Mouse (Mus musculus) skeletal muscle tissue, adult 2 months (tissue): ENCODE results near the gene Erv3.
"Not testable (repeated sequence)": the region's sequence is repeated elsewhere in the genome, so short reads cannot be mapped to it uniquely, and the experiment has no call there.

Experiments used
- DNase-seq: peaks from one replicate; pipeline ENCODE4 v3.0.0-alpha.2; 2012; ENCODE audit warnings: low read depth, low spot score

Gene Erv3

DNA sequence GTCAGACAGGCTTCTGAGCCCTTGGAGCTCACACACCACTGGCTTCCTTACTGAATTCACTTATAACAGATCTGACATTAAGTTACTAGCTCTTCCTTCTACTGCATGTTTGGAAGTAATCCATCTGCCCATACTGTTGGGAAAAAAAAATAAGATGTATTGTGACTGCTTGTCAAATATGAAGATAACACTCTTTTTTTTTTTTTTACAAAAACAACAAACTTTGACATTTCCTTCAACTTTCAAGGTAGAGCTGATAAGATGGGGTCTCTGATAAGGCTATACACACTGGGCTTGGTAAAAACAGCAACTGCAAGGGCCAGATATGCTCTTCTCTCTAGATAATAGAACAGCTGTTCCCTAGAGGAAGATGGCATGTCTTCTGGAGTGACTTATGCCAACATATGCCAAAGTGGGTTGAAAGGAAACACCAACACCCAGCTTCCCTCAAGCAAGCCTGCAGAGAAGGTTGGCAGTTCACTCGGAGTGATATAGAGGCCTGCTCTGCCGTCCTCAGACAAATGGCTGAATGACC is 4.8 kb upstream of the Erv3 start:
- DNase-seq, result no peak

DNA sequence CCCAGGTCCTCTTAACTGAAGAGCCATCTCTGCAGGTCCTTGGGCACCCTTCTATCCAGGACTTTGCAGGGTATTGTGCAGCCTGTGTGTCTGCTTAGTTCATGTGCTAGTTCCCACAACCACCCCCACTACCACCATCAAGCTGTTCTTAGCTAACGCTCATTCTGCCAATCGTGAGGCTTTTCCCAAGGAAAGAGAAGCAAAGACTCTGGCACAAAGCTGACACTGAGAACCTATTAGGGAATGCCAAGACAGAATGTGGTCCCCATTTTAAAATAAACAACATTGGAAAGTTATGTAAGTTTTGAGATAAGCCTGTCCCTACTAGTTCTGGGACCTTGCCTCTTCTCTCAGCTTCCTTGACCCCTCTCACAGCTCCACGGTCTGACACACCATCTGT is 3.9 kb upstream of the Erv3 start:
- DNase-seq, result no peak

DNA sequence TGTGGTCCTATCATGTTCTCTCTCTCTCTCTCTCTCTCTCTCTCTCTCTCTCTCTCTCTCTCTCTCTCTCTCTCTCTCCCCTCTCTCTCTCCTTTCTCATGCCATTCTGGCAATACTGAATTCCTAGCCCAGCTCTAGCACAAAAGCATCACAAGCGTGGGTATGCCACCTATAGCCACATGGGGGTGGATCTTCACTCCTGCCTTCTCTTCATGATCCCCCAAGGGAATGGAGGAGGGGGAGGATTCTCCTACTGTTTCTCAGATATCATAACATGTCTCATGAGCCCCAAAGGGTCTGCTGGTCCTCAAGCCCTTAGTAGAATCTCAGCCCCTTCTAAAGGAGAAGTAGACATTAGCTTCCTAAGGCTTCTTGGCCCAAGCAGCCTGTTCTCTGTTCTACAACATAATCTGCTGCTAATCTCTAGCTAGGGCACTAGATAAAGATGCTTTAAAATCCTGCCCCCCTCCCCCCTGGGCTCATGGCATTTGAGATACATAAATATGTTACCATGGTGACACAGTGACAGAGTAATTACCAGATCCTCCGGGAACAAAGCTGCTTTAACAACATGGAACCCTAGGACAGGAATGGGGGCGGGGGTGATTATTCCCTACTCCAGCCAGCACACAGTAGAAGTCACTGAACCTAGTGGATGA is 3.2 kb upstream of the Erv3 start:
- no peak for DNase-seq

DNA sequence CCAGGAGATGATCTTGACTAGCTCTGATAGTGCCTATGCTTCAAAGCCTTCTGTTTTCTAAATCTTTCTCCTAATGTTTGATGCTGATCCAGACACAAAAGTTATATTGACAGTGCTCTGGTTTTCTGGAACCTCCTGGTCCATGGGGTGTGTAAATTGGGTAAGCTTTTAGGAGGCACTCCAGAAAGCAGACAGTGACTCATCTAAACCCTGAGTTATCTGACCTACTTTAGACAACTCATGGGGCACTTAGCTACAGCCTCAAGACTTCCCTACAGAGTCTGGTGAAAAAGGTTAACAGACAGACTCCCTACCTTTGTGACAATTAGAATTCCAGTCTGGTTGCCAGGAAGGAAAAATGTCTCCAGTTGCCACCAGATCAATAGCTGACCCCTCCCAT is 1.7 kb downstream of the Erv3 start:
- DNase-seq, result peak; percentile 21

DNA sequence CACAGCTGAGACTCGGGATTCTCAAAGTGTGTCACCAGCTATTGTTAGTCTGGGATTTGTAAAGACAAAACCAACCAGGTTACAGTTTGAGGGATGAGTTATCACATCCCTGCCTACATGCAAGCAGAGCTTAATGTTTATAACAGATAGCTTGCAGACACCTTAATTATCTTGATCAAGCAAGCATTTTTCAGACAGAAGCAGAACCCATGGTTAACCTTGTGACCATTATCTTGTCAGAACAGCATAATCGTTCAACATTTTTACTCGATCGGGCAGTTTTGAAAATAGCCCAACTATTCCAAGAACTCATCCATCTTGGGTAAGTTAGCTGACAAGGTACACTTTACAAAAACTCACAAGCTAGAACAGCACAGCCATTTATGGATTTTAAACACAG is 5.8 kb downstream of the Erv3 start:
- no peak for DNase-seq

DNA sequence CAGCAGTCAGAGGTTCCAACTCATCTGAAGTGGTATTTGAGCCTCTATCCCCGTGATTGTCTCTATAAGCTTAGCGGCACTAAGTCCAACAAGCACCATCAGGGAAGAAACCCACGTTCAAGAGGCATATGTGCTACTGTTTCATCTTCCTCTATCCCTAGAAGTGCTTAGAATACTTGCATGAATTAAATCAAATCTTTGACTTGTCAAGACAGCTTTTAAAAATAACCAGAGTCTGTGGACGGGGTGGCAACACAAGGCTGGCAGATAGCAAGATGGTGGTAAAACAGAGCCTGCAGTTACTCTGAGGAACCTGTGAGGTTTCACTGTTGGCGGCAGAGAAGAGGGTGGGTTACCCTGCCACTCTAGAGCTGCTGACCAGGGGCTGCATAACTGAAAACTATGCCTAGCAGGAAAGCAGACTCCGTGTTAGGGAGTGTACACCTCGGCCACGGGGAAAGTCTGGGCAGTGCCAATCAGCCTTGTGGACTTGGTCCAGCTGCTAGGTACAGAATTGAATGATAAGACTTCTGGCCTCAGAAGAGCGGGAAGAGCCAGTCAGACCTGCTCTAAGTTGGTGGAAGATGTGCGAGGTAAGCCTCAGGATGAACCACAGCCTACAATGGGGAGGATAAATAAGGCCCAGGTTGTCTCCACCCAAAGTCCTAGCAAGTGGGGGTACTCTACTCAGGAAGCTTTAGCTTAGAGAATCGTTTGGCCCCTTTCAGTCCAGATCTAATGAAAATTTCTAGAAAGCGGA is 8.0 kb downstream of the Erv3 start:
- DNase-seq, result no peak

DNA sequence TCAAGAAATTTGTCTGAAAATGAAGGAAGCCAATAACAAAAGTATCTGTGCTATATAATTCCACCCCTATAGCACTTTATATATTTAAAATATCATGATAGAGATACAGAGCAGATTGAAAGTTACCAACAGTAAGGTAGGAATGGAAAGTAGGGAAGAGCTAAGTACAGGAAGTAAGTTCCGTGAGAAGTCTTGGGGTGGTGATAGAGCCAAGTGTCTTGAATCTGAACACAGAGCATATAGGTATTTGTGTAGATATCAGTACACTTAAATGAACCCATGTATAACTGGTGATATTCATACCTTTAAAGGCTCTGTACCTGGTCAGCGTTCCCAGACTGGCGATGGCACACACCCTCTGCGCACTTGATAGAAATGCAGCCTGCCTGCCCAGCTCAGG is 9.5 kb downstream of the Erv3 start:
- no peak for DNase-seq

DNA sequence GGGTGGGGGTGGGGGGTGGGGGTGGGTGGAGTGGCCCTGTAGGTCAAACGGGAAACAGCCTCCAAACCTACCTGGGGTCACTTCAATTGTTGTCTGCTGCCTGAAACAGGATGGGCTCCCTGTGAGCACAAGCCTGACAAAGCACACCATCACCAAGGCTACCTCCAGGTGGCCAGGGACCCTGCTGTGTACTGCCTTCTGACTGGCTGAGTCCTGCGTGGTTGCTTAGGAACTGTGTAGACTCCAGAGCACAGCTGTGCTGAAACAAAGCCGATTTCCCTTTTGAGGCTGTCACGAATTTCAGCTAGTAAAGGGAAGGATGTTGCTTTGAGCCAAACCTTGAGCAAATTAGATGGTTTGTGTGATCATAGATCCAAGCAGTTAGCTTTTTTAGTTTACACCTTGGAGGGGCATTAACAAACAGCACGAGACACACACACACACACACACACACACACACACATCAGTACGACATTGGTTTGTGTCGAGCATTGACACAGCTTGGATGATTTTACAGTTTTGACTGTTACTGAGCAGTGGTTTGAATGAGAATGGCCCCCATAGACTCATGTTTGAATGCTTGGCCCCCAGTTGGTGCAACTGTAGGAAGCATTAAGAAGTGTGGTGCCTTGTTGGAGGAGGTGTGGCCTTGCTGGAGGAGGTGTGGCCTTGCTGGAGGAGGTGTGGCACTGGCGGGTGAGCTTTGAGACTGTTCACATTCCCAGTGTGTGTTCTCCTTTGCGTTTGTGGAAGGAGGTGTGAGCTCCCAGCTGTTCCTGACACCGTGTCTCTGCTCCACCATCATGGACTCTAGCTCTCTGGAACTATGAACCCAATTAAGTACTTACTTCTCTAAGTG is 11.8 kb downstream of the Erv3 start:
- no peak for DNase-seq

DNA sequence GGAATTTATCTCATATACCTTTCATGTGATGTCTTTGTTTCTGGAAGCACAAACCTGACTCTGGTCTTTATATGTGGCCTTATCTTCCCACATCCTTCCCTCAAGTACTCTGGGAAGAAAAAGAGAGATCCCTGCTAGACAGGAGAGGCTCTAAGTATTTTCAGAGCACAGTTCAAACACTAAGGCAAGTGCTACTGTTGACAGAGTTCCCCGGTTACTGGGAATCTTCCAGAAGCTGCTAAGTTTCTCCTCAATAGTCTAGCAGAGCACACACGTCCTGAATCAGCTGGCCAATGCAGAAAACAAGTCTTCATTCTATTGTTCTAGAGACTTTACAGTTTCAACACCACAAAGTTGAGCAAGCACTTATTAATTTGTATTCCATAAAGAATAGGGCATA is 12.7 kb downstream of the Erv3 start:
- no peak for DNase-seq

DNA sequence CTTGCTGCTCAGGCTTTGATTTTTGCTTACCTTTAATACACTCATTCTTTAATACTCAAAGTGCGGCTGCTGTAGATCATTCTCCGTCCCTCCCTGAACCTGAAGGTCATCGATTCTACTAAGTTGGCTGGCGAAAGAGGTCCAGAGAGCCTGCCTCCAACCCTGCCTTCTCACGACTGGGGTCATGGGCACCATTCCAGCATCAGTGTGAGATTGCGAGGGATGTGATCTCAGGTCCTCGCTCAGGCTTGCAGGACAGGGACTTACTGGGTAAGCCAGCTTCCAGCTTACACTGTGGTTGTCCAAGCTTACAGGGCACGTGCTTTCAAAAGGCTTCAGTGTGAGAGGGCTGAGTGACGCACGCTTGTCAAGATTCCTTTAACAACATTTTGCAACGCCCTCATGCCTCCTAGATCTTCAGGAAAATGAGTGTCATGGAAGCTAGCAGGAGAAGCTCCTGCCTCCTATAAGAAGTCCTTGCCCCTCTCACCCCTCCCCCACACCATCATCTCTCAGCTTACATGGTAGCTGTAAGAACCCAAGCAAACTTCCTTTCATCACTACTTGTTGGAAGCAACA is 13.3 kb downstream of the Erv3 start:
- DNase-seq, result no peak

DNA sequence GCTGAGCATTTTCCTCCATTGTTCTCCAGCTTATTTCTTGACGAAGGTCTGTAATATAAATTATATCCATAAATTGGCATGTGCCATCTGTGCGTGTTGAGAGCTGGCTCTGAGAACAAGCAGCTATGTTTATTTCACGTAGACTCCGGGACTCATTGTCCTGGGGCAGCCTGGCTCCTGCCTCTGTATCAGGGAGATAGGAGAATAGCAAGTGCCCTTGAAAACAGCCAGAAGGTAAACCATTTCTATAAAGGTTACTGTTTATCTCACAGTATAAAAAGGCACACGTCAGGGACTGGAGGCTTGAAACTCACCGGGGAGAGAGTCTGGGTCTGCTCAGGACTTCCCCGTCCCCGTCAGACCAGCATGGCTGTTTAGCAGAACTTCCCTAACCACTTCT is 13.9 kb downstream of the Erv3 start:
- no peak for DNase-seq

DNA sequence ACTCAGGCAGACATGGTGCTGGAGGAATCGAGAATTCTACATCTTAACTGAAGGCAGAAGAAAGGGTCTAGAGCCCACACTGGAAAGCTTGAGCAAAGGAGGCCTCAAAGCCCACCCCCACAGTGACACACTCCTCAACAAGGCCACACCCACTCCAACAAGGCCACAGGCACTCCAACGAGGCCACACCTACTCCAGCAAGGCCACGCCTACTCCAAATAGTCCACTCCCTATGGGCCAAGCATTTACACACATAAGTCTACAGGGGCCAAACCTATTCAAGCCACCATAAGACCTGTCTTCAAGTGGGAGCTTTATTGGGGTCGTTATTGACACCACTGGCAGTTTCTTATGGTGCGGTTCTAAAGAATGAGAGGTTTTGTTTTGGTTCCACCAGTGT is 17.0 kb downstream of the Erv3 start:
- no peak for DNase-seq

DNA sequence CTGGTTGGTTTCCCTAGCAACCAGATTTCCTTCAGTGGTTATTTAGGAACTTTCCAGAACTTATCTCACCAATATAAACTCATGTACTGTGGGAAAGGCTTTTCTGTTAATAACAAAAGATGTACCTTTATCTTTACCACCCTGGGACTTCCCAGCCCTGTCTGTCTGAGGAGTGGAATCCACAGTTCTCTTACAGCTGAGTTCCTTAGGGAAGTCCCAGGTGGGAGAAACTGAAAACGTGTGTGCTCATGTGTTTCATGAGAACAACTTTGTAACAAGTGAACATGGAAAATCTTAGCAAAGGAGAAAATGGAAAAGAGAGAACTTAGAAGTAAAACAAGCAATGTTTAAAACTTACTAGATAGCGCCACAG is 18.2 kb downstream of the Erv3 start:
- DNase-seq, result no peak

DNA sequence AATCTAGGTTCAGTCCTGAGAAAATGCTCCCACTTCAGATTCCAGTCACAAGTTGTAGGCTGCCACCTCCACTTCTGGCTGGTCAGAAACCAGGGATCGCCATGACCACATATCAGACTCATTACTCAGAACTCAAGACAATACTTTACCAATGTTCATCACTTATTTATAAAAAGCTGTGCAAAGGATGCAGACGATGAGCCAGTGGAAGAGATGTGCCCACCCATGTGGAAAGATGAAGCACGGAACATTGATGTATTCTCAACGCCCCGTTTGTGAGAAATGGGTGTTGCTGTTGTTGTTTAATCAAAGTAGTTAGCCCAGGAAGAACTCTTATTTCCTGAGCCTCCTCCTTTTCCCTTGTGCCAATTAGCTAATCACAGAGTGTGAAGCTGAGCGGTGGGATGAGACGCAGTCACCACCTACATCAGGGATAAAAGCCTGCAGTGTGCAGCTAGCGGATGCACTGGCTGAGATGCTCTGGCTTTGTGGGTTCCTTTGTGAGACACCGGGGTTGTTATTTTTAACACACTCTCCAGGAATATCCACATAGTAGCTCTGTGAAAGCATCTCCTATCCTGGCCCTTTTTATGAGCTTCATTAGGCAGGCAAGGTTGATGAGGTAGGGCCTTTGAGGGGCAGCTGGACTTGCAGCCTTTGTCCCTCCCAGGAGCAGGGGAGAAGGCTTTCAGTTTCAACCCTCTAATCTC is 18.8 kb downstream of the Erv3 start:
- no peak for DNase-seq

DNA sequence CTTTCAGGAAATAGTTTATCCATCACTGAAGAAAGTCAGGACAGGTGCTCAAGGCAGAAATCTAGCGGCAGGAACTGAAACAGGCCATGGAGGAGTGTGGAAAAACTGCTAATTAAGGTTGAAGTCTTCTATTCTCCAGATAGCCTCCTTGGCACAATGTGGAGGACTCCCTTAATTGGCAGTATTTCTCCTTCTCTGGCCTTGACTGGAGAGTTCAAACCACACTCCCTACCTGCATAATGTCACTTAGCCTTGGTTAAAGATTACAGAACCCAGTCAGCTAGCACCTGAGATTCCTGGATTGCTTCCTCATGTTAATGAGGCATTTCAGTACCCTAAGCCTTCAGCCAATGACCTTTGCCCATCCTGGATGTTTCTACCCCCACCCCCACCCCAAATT is 25.3 kb downstream of the Erv3 start:
- DNase-seq, result no peak

DNA sequence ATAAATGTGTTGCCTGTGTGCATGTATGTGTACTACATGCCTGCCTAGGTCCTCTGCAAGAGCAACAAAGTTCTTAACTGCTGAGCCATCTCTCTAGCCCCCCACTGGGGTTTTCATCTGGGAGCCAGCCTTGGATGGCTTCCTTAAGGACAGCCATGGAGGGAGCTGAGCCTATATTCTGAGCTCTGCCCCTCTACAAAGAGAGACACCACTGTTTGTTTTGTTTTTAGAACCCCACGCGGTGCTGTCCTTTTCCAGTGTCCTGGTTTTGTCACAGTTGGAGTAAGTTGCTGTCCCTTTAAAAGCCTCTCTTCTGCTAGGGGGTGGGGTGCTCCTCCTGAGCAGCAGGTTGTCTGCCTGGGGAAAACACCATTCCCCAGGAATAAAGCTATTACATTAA is 27.7 kb downstream of the Erv3 start:
- DNase-seq, result no peak

DNA sequence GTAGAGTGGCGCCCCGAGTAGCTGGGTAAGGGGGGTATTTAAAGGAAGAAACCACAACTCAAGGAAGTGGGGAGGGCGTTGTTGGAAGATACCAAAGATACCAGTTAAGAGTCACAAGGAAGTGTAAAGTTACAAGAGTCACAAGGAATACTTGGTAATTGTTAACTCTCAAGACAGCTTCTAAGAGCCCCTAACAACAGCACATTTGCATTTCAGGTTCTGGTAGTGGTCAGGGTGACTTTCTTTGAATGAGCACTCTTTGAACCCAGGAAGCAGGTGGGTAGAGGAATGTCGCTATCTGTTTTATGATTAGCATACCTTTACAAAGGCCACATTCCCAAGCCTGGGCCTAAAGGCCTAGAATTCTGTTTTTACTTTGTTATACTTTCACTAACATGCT is 28.6 kb downstream of the Erv3 start:
- DNase-seq, result not testable (repeated sequence)

DNA sequence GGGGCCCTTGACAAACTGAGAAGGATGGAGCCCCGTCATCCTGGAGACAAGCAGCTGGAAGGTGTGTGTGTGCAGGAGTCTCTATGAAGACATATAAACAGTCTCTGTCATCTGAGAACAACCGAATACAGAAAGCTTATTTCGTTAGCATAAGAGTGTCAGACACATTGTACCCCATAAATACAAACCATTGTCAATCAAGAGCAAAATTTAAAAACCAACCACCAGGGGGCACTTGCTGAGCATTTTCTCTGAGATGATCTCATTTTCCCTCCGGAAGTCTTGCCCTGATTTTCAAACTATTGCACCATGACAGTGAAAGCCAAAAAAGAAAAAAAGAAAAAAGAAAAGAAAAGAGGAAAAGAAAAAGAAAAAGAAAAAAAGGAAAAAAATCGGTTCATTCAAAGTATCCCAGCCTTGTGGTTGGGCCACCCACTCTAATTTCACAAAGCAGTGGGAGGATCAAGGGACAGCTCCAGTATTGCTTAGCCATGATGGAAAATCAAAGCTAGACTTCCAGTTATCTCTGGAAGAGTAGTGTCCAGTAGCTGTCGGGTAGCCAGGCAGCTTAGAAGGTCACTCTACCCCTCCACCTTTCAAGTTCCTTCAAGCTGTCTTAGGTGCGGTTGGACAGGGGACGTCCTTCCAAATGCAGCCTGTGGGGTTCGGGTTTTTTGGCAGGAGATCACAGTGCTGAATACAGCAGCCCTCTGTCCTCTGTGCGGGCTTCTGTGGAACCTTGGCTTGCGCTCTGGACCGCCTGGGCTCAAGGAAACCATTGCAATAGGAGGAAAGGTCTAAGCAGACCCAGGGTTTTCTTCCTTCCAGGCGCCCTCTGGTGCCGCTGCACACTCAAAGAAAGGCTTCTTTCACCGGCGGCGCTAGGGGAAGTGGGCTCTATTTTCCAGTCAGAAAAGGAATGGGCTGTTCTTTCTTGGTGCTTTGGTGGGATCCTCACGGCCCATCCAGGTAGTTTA is 31.3 kb downstream of the Erv3 start:
- peak; percentile 38 for DNase-seq

DNA sequence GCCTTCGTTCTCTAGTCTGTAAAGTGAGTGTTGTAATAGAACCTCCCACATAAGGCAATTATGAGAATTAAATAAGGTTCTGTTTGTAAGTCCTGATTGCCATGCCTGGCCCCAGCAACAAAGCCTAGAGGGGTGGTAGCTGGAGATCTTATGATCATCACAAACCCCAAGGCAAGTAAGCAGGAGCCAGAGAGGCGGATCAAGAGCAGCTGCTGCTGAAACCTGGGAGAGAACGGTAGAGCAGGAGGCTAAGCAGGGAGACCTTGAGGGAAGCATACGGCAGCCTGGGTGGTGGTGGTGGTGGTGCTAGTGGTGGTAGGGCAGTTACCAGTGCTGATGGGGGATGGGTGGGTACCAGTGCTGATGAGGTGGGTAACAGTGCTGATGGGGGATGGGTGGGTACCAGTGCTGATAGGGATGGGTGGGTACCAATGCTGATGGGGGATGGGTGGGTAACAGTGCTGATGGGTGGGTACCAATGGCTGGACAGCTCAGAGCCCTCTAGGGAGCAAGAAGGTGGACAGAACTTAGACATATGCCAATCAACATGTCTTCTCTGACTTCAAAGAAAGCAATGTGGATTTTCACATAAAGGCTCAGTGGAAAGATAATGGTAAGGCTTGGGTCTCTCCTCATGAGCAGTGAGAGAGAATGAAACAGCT is 32.4 kb downstream of the Erv3 start:
- DNase-seq, result no peak

DNA sequence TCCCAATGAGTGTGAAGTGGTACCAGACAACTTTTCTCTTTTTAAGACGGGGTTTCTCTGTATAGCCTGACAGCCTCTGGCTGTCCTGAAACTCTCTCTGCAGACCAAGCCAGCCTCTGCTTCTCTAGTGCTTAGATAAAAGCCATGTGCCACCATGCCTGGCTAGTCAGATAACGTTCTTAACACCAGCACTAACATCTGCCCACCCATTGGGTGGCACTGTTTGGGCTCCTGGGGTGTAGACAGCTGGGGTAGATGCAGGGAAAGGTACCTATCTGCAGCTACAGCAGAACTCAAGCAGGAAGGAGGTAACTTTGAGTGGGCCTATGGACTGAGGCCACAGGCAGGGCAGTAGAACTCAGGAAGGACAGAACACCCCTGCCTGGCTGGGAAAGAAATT is 34.0 kb downstream of the Erv3 start:
- peak; percentile 13 for DNase-seq
